Comparison of ENCODE assay signal across 12 mouse cellular contexts in genomic region chr13:21903500-21903899, GRCm38 (mm10).
"Had no signal": no experiment of that assay in that cellular context is flagged by ENCODE, and none has a peak within 500 bp of the region (broad histone marks: within the 10 kb centered on the region; RNA-seq: fewer than 3 reads in every experiment).

No protein-coding gene starts in this region.

- H3K36me3 ChIP-seq: limb, embryonic 12.5 days; liver, embryonic 12.5 days; midbrain, embryonic 10.5 days had no signal

- ATAC-seq: intestine, postnatal 0 days; liver, embryonic 12.5 days had no signal

- H3K27ac ChIP-seq: limb, embryonic 12.5 days; liver, embryonic 12.5 days; midbrain, embryonic 10.5 days had no signal

- H3K9ac ChIP-seq: limb, embryonic 12.5 days; liver, embryonic 12.5 days; lung, embryonic 14.5 days had no signal

- H3K4me3 ChIP-seq: limb, embryonic 12.5 days; liver, embryonic 12.5 days; midbrain, embryonic 10.5 days had no signal

- H3K9me3 ChIP-seq: limb, embryonic 12.5 days; liver, embryonic 12.5 days had no signal

- H3K4me2 ChIP-seq: limb, embryonic 12.5 days; liver, embryonic 12.5 days; lung, embryonic 14.5 days had no signal

- H3K27me3 ChIP-seq: limb, embryonic 12.5 days; liver, embryonic 12.5 days had no signal

- DNase-seq: kidney, adult 8-10 months; kidney, postnatal 25 days; layer of hippocampus, adult 9-11 months; lung, embryonic 14.5 days; lung, postnatal 10 days; lung, postnatal 4 days; midbrain, embryonic 14.5 days; thymus, postnatal 36 days had no signal
